Mouse (Mus musculus) stomach, postnatal 0 days (tissue): ENCODE data around the gene Dnajc11. TPM values are rescaled to one million over a fixed set of nuclear protein-coding genes. Genes with fewer than 3 reads are reported as not detected.

Source experiments
- ATAC-seq: fragments of 200-750 bp; cut with Nextera tagmentation; 2 replicates; pipeline ENCODE4 v1.8.0; 2017; ENCODE audit not compliant: low FRiP score, low TSS enrichment
- DNase-seq: peaks from one replicate; pipeline ENCODE4 v3.0.0-alpha.2; 2016; ENCODE audit warnings: low spot score
- H3K27ac ChIP-seq: fragments of 300-500 bp; sonication (generic); replicated peaks from 2 replicates; pipeline ENCODE4 v1.5.1; 2014; ENCODE audit warnings: mild to moderate bottlenecking, control low read depth
- H3K27me3 ChIP-seq: fragments of 300-500 bp; sonication (generic); 2 replicates; pipeline ENCODE4 v1.6.1; 2014; ENCODE audit warnings: low read length; ENCODE audit not compliant: control insufficient read depth, insufficient read depth
- H3K36me3 ChIP-seq: fragments of 300-500 bp; sonication (generic); 2 replicates; pipeline ENCODE4 v1.6.1; 2014; ENCODE audit warnings: low read length, mixed read lengths; ENCODE audit not compliant: control insufficient read depth, insufficient read depth
- H3K4me1 ChIP-seq: fragments of 300-500 bp; sonication (generic); replicated peaks from 2 replicates; pipeline ENCODE4 v1.6.1; 2014; ENCODE audit warnings: antibody characterized with exemption; ENCODE audit not compliant: control insufficient read depth, insufficient read depth
- H3K4me2 ChIP-seq: fragments of 300-500 bp; sonication (generic); replicated peaks from 2 replicates; pipeline ENCODE4 v1.6.1; 2014; ENCODE audit warnings: low read depth, mild to moderate bottlenecking, control low read depth, moderate library complexity
- H3K4me3 ChIP-seq: fragments of 300-500 bp; sonication (generic); 2 replicates; pipeline ENCODE4 v1.5.1; 2014; ENCODE audit warnings: low read depth, low read length, control low read depth
- H3K9ac ChIP-seq: fragments of 300-500 bp; sonication (generic); 2 replicates; pipeline ENCODE4 v1.6.1; 2014; ENCODE audit warnings: mild to moderate bottlenecking, low read length, control low read depth, mixed read lengths
- H3K9me3 ChIP-seq: fragments of 300-500 bp; sonication (generic); 2 replicates; pipeline ENCODE4 v1.6.1; 2016; ENCODE audit warnings: low read length; ENCODE audit not compliant: control insufficient read depth
- CTCF ChIP-seq: IDR thresholded peaks from 2 replicates; pipeline ENCODE4 v1.5.1; 2016; ENCODE audit warnings: antibody characterized with exemption, low read depth, mild to moderate bottlenecking, moderate library complexity
- EP300 ChIP-seq: optimal IDR thresholded peaks from 2 replicates; pipeline ENCODE3; 2016; ENCODE audit warnings: antibody characterized with exemption
- WGBS: fragments of 180-500 bp; shearing (Covaris S2); extraction: QIAGEN DNeasy Blood & Tissue Kit; methylation state at CpG from one replicate; pipeline ENCODE4 v1.1.7; 2014; 5-methylcytosine and 5-hydroxymethylcytosine counted together
- polyA plus RNA-seq: library from polyadenylated mRNA; unstranded; fragments of >200 nt; fragmentation: Nextera tagmentation; extraction: Ambion mirVana; gene quantifications from 2 replicates; pipeline ENCODE4 v1.2.1, GENCODE M21; 2015

Gene Dnajc11
- polyA plus RNA-seq, 1 experiment from 2014 or later: 33.0 TPM

DNA sequence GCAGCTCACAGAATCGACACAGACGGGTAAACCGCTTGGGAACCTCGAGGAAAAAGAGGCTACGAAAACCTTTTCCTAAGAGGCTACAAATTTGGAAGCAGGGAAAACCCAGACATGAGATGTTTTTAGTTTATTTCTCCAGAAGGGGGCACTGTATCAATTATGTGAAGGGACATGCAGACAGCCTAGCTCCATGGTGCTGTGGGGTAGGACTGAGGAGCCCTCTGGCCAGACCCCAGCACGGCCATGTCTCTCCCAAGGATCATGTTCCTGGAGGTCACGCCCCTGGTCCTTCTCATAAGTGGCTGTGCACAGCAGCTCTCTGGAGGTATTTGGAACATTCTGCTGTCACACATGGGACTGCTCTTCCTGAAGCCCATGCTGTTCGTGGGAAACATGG, 47.2 kb downstream of the Dnajc11 start:
- DNase-seq (no peak), ATAC-seq (no peak)
- no peak overlapping the region for H3K27ac ChIP-seq
- peak; percentile 58 for TF ChIP-seq CTCF
- no peak for TF ChIP-seq EP300
- no peaks in the 10 kb centered on the region for H3K9me3 ChIP-seq
- WGBS: 72% methylated on average over 8 of the region's 8 CpGs
- no peak overlapping the region for H3K4me2 ChIP-seq
- H3K27me3 ChIP-seq: no peaks in the 10 kb centered on the region
- H3K36me3 ChIP-seq: peaks cover 18% of the 10 kb centered on the region
- H3K4me3 ChIP-seq: no peak overlapping the region
- H3K4me1 ChIP-seq: no peaks in the 10 kb centered on the region
- no peak overlapping the region for H3K9ac ChIP-seq

DNA sequence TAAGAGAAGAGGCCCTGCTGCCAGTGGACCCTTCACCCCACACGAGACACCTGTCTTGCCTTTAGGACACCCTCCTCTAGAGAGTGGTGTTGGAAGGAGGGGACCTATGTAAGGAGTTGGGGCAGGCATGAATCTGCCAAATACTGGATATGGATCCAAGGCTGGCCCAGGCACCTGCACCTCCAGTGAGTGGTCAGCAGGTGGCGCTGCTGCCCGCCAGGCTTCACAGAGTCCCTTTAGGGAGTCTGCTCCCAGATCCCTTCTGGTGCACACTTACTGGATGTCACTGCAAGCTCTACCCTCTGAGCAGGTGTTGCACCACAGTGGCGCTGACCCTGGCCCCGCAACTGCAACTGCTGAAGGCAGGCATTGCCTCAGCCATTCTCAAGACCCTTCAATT, 47.9 kb downstream of the Dnajc11 start:
- H3K27ac ChIP-seq: no peak overlapping the region
- H3K9ac ChIP-seq: no peak overlapping the region
- H3K9me3 ChIP-seq: no peaks in the 10 kb centered on the region
- H3K4me1 ChIP-seq: no peaks in the 10 kb centered on the region
- 5% methylated on average over 5 of the region's 5 CpGs for WGBS
- peak; percentile 65 for ATAC-seq
- no peaks in the 10 kb centered on the region for H3K27me3 ChIP-seq
- H3K4me3 ChIP-seq: no peak overlapping the region
- peaks cover 18% of the 10 kb centered on the region for H3K36me3 ChIP-seq
- TF ChIP-seq EP300 (no peak), CTCF (peak; percentile 99)
- no peak overlapping the region for H3K4me2 ChIP-seq
- DNase-seq: peak; percentile 82

DNA sequence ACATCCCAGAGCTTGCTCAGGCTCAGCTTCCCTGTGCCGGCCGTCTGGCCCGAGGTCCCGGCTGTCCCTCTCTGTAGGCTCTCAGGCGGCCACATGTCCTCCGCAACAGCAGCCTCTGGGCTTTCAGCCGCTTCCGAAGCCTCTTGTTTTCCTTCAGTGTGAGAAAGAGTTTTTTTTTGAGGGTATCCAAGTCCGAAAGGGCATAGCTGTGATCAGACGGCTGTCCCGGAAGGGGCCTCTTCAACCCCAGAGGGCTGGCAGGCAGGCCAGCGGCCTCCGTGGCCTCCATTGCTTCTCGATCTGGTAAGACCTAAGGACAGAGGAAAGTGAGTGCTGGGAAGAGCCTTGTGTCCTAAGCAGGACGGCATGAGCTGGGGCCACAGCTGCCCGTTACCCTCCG, 49.6 kb downstream of the Dnajc11 start:
- no peak overlapping the region for H3K4me2 ChIP-seq
- peaks cover 13% of the 10 kb centered on the region; the same call in 1 of the 2 replicates for H3K36me3 ChIP-seq
- no peaks in the 10 kb centered on the region for H3K9me3 ChIP-seq
- WGBS: 72% methylated on average over 17 of the region's 17 CpGs
- ATAC-seq: no peak
- H3K9ac ChIP-seq: no peak overlapping the region
- TF ChIP-seq EP300 (no peak), CTCF (no peak)
- no peak for DNase-seq
- no peaks in the 10 kb centered on the region for H3K27me3 ChIP-seq
- no peak overlapping the region for H3K4me3 ChIP-seq
- no peak overlapping the region for H3K27ac ChIP-seq
- no peaks in the 10 kb centered on the region; the same call in 1 of the 2 replicates for H3K4me1 ChIP-seq

DNA sequence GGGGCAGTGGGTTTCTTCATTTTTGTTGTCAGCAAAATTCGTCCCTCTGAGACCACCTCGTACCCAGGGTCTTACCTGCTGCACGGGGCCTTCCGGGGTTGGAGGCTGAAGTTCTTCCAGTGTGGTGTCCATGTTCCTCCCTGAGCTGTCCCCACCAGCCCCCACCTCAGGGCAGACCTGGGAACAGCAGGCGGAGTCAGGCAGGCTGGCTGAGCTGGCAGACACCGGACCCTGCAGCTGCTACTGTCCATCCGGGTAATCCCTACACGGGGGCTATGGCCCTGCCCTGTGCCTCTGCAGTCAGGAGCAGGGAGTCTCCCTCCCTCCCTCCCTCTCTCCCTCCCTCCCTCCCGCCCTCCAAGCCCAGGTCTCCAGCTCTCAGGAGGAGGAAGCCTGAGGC, 50.1 kb downstream of the Dnajc11 start:
- no peak overlapping the region for H3K27ac ChIP-seq

DNA sequence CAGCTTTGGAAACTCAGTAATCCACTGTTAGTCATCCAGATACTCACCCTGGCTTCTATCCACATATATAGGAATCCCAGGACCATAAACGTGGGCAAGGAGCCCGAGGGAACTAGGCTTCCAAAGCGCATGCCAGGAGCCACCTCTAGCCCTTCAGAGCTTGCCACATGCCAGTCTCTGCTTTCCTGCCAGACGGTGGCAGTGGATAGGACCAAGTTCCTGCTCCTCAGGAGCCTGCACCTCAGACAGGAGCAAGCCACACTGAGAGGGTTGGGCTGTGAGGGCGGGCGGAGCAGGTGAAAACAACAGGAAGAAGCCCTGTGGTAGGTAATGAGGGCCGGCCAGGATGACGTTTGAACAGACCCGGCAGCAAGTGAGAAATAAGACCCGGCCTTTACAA, 52.4 kb downstream of the Dnajc11 start:
- Histone ChIP-seq H3K9me3 (no peaks in the 10 kb centered on the region), H3K36me3 (peaks cover 9% of the 10 kb centered on the region; the same call in 1 of the 2 replicates), H3K4me3 (no peak overlapping the region), H3K4me1 (peaks cover 2% of the 10 kb centered on the region; the same call in 1 of the 2 replicates), H3K27ac (no peak overlapping the region), H3K4me2 (no peak overlapping the region), H3K27me3 (no peaks in the 10 kb centered on the region), H3K9ac (no peak overlapping the region)
- WGBS: 28% methylated on average over 10 of the region's 10 CpGs
- ATAC-seq (peak; percentile 60), DNase-seq (peak; percentile 74)
- TF ChIP-seq EP300 (no peak), CTCF (peak; percentile 44)

More for the DNA sequence above, 50.1 kb downstream of the Dnajc11 start:
- H3K9ac ChIP-seq: no peak overlapping the region
- WGBS: 38% methylated on average over 8 of the region's 9 CpGs
- no peak overlapping the region for H3K4me3 ChIP-seq
- H3K4me1 ChIP-seq: no peaks in the 10 kb centered on the region; the same call in 1 of the 2 replicates
- TF ChIP-seq EP300: no peak
- no peak for TF ChIP-seq CTCF
- DNase-seq (peak; percentile 16), ATAC-seq (peak; percentile 15; the same call in 1 of the 2 replicates)
- no peaks in the 10 kb centered on the region for H3K27me3 ChIP-seq
- H3K36me3 ChIP-seq: peaks cover 13% of the 10 kb centered on the region; the same call in 1 of the 2 replicates
- no peak overlapping the region for H3K4me2 ChIP-seq
- H3K9me3 ChIP-seq: no peaks in the 10 kb centered on the region

DNA sequence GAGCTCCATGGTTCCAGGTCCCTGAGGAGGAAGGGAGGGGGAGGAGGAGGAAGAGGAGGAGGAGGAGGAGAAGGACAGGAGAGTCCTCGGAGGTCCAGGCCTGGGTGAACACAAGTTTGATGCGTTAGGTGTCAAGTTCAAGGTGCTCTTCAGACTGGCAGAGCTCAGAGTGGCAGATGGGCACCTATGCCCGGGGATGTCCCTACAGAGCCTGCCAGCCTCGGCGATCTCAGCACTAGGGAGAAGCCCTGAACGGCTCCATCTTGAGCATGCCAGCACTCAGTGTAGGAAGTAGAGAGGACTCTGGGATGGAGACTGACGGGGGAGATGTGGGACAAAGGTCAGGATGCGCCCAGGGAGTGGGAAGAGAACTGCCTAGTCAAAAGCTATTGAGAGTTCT, 53.2 kb downstream of the Dnajc11 start:
- no peaks in the 10 kb centered on the region for H3K27me3 ChIP-seq
- no peak overlapping the region for H3K9ac ChIP-seq
- H3K4me2 ChIP-seq: no peak overlapping the region
- peaks cover 14% of the 10 kb centered on the region for H3K36me3 ChIP-seq
- TF ChIP-seq EP300 (no peak), CTCF (no peak)
- no peak for ATAC-seq
- H3K27ac ChIP-seq: no peak overlapping the region
- H3K4me3 ChIP-seq: no peak overlapping the region
- DNase-seq: no peak
- H3K9me3 ChIP-seq: no peaks in the 10 kb centered on the region
- WGBS: 64% methylated on average over 8 of the region's 8 CpGs
- peaks cover 2% of the 10 kb centered on the region; the same call in 1 of the 2 replicates for H3K4me1 ChIP-seq
